Mouse (Mus musculus) left cerebral cortex, adult 8-10 months (tissue): ENCODE measurements at regions not wholly inside any gene's neighbourhood (a gene's known extent, or its start where the extent isn't known, plus 50 kb on each side); places are given as distances from the start of the nearest gene placed in this dataset.
"Not testable (repeated sequence)": the region's sequence is repeated elsewhere in the genome, so short reads cannot be mapped to it uniquely, and the experiment has no call there.

Experiments
- DNase-seq, 2 experiments: peaks; one replicate each; pipeline ENCODE4 v3.0.0; 2022; ENCODE audit warnings: low spot score in 2 of 2

GRCm38 (mm10) chr13:82058131-82058731, 275.4 kb downstream of the Cetn3 start:
- no peak for DNase-seq

- no peak for DNase-seq
These were observed 276.0 kb downstream of the Cetn3 start for GRCm38 (mm10) chr13:82058872-82059271.

- no peak for DNase-seq
These were observed 276.6 kb downstream of the Cetn3 start for GRCm38 (mm10) chr13:82059498-82059897.

DNA sequence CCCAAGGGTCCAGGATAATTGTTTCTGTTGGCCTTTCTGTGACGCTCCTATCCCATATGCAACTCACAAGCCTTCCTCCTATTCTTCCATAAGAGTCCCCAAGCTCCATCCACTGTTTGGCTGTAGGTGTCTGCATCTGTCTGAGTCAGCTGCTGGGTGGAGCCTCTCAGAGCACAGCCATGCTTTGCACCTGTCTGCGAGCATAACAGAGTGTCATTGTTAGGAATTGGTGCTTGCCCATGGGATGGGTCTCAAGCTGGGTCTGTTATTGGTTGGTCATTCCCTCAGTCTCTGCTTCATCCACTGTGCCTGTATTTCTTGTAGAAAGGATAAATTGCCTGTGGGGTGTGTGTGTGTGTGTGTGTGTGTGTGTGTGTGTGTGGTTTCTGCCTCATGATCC, 281.0 kb downstream of the Cetn3 start:
- not testable (repeated sequence) for DNase-seq

DNA sequence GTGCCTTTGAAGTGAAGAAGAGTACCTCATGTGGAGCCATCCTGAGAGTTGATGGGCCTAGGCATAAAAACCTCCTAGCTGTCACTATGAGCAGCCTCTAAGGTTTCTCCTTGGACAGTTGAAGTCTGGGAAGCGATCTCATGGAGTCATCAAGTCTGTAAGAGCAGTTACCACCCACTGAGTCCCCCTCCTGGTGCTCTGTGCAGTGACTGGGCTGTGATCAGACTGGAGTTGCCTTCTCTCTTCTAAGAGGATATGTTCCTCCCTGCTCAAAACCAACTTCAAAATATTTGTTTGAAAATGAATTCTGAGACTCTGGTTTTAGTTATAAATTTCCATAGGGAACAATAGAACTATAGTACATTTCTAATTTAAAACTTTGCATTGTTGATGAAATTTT, 283.3 kb downstream of the Cetn3 start:
- no peak for DNase-seq

- DNase-seq, result no peak
These were observed 283.9 kb downstream of the Cetn3 start for GRCm38 (mm10) chr13:82066674-82067270.

GRCm38 (mm10) chr13:82072449-82072848, 289.6 kb downstream of the Cetn3 start:
- no peak for DNase-seq

GRCm38 (mm10) chr13:82073343-82073742, 290.5 kb downstream of the Cetn3 start:
- DNase-seq, result no peak

DNA sequence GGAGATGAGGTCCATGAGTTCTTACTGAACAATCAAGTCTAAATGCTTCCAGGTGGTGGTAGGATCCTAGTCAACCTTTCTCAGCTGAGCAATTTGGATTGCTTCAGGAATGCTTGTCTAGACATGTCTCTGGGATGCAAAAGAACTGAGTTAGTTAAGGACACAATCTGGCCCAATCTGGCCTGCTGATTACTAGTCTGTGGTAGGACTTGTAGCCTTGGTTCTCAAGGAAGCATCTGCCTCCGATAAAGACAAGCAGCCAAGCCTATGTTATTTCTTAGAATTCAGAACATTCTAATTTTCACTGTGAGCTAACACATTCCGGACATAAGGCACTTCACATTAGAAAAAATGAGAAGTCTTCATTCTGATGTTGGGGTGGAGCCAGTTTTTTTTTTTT, 298.5 kb downstream of the Cetn3 start:
- DNase-seq, result no peak

GRCm38 (mm10) chr13:82087635-82088034, 304.8 kb downstream of the Cetn3 start:
- no peak for DNase-seq

GRCm38 (mm10) chr13:82092186-82092585, 309.3 kb downstream of the Cetn3 start:
- DNase-seq, result no peak

- DNase-seq, result no peak
These were observed 323.2 kb downstream of the Cetn3 start for GRCm38 (mm10) chr13:82106032-82106431.

DNA sequence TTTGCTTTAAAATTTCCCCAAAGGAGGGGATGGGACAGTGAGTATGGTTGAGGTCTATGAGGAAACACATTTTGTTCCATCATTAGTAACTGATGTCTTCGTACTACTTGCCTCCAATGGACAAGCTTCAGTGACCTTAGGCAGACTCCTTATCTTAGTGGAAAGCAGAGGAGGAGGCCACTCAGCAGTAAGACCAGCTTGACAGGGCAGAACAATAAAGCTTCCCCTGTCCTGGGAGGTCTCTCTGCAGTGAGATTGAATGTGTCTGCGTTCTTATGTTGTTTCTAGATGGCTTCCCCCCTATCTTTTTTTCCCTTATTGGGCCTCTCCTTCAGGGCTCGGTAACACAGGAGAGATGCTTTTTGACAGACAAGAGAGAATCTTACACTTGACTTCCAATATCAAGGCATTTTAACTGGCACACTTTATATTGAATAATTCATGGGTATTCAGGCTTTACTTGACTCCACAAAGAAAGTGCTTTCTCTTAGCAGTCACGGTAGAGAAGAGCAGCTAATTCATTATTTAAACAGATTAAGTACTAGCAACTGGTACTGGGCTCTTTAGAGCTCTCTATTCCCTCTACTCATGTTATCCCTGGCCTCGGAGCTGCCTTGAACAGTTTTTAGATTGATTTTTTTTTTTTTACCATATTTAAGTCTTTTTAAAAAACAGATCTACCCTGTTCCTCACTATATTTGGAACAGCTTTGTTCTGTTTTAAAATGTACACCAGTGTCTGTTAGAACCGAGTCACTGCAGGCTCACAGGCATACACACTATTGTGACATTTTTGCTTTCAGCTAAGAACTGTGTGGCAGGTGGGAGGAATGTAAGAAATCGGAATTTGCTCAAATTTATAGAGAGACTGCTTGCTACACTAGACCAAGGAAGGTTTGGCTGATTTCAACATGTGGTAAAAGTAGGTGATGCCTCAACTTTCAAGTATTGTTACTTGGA, 347.2 kb downstream of the Cetn3 start:
- DNase-seq, result no peak
